Mouse (Mus musculus) NIH3T3 (cell line): ENCODE measurements around the gene Itpkb.

Source experiments
- DNase-seq: peaks from one replicate; pipeline ENCODE4 v3.0.0-alpha.2; 2012; ENCODE audit warnings: low read depth

Itpkb gene

GRCm38 (mm10) chr1:180464357-180464756, 134.1 kb downstream of the Itpkb start:
- no peak for DNase-seq

- no peak for DNase-seq
Measured at GRCm38 (mm10) chr1:180465620-180466019, 135.3 kb downstream of the Itpkb start.

- peak; percentile 68 for DNase-seq
Measured at GRCm38 (mm10) chr1:180468004-180468403, 137.7 kb downstream of the Itpkb start.

GRCm38 (mm10) chr1:180473566-180473965, 143.3 kb downstream of the Itpkb start:
- no peak for DNase-seq
